Mouse (Mus musculus): ENCODE measurements around the gene Nsrp1. TPM values are rescaled to one million over a fixed set of nuclear protein-coding genes. Genes with fewer than 3 reads are reported as not detected.

The Nsrp1 gene
- polyA plus RNA-seq, 1 experiment = 20.5 TPM

DNA sequence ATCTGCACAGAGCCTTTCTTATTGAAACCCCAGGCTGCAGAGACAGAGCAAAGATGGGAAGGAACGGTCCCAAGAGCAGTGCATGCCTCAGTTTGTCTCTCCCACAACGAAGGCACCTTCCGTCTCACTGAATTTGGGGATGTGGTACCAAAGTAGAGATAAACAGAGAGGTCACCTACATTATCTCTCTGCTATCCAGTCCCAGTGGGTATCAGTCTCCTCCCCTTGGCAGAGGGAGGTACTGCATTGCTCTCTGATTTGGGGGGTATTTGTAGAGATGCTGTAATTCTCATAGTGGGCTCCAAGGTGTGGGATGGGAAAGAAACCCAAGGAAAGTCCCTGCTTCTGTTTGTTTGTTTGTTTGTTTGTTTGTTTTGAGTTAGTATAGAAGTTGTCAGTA, 51.7 kb downstream of the Nsrp1 start:
- H3K4me3 ChIP-seq (replicated peaks; ENCODE audit: control insufficient read depth, low read depth, low read length) = no peak overlapping the region
- WGBS = 72% methylated on average over 3 of the region's 3 CpGs
- H3K27ac ChIP-seq (ENCODE audit: control insufficient read depth, insufficient read depth, low read depth, low read length, poor library complexity) = no peak overlapping the region
- TF ChIP-seq POLR2A (IDR thresholded peaks at IDR 0.05; ENCODE audit: borderline replicate concordance, control insufficient read depth, low read depth, low read length) = no peak
- TF ChIP-seq CTCF (IDR thresholded peaks at IDR 0.05; ENCODE audit: control insufficient read depth, insufficient read depth, low read length) = no peak
- H3K4me1 ChIP-seq (ENCODE audit: control insufficient read depth, insufficient read depth, low read length) = no peaks in the 10 kb centered on the region

- Histone ChIP-seq H3K27ac (ENCODE audit: control insufficient read depth, insufficient read depth, low read depth, low read length, poor library complexity) (no peak overlapping the region), H3K4me3 (replicated peaks; ENCODE audit: control insufficient read depth, low read depth, low read length) (no peak overlapping the region), H3K4me1 (ENCODE audit: control insufficient read depth, insufficient read depth, low read length) (no peaks in the 10 kb centered on the region)
- WGBS = 84% methylated on average over 9 of the region's 9 CpGs
- no peak for TF ChIP-seq CTCF (IDR thresholded peaks at IDR 0.05; ENCODE audit: control insufficient read depth, insufficient read depth, low read length)
- TF ChIP-seq POLR2A (IDR thresholded peaks at IDR 0.05; ENCODE audit: borderline replicate concordance, control insufficient read depth, low read depth, low read length) = no peak
Measured at GRCm38 (mm10) chr11:77021749-77022396, 56.4 kb downstream of the Nsrp1 start.

DNA sequence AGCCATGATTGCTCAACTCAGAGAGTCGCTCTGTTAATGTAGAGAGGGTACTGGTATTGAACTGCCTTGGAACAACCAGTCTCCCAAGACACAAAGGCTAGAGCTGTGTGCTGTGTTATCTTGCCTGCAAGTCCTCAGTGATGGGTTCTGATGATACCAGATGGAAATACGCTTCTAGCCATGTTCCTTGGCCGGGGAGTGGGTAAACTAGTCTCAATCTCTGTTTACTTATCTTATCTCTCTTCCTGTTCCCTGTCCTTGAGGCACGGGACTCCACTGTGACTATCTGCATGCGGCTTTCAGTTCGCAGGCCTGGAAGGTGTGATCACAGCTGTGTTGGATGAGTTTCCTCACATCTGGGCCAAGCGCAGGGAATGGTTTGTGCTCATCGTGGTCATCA, 58.7 kb downstream of the Nsrp1 start:
- no peak overlapping the region for H3K4me3 ChIP-seq (replicated peaks; ENCODE audit: control insufficient read depth, low read depth, low read length)
- 43% methylated on average over 8 of the region's 8 CpGs for WGBS
- no peak overlapping the region for H3K27ac ChIP-seq (ENCODE audit: control insufficient read depth, insufficient read depth, low read depth, low read length, poor library complexity)
- no peaks in the 10 kb centered on the region for H3K4me1 ChIP-seq (ENCODE audit: control insufficient read depth, insufficient read depth, low read length)
- TF ChIP-seq CTCF (IDR thresholded peaks at IDR 0.05; ENCODE audit: control insufficient read depth, insufficient read depth, low read length) (no peak), POLR2A (IDR thresholded peaks at IDR 0.05; ENCODE audit: borderline replicate concordance, control insufficient read depth, low read depth, low read length) (no peak)

DNA sequence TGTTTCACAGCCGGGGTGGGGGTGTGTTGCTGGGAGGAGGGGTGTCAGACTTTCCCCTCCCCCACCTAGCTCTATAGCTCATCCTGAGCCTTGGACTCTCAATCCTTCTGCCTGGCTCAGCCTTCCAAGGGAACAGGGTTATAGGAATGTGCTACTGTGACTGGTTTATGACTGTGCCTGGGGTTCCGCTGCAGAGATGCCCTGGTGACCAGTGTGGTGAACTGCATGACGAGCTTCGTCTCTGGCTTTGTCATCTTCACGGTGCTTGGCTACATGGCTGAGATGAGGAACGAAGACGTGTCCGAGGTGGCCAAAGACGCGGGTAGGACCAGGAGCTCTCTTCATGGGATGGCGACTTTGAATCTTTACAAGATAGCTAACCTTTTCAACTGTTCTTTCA, 60.2 kb downstream of the Nsrp1 start:
- H3K4me3 ChIP-seq (replicated peaks; ENCODE audit: control insufficient read depth, low read depth, low read length) = no peak overlapping the region
- no peaks in the 10 kb centered on the region for H3K4me1 ChIP-seq (ENCODE audit: control insufficient read depth, insufficient read depth, low read length)
- TF ChIP-seq POLR2A (IDR thresholded peaks at IDR 0.05; ENCODE audit: borderline replicate concordance, control insufficient read depth, low read depth, low read length) (no peak), CTCF (IDR thresholded peaks at IDR 0.05; ENCODE audit: control insufficient read depth, insufficient read depth, low read length) (no peak)
- no peak overlapping the region for H3K27ac ChIP-seq (ENCODE audit: control insufficient read depth, insufficient read depth, low read depth, low read length, poor library complexity)
- WGBS = 66% methylated on average over 11 of the region's 11 CpGs

GRCm38 (mm10) chr11:77010762-77011475, 67.3 kb downstream of the Nsrp1 start:
- WGBS = 70% methylated on average over 10 of the region's 10 CpGs
- Histone ChIP-seq H3K4me3 (replicated peaks; ENCODE audit: control insufficient read depth, low read depth, low read length) (no peak overlapping the region), H3K27ac (ENCODE audit: control insufficient read depth, insufficient read depth, low read depth, low read length, poor library complexity) (no peak overlapping the region), H3K4me1 (ENCODE audit: control insufficient read depth, insufficient read depth, low read length) (no peaks in the 10 kb centered on the region)
- TF ChIP-seq CTCF (IDR thresholded peaks at IDR 0.05; ENCODE audit: control insufficient read depth, insufficient read depth, low read length) (no peak), POLR2A (IDR thresholded peaks at IDR 0.05; ENCODE audit: borderline replicate concordance, control insufficient read depth, low read depth, low read length) (no peak)

GRCm38 (mm10) chr11:77009069-77010025, 68.9 kb downstream of the Nsrp1 start:
- Histone ChIP-seq H3K4me3 (replicated peaks; ENCODE audit: control insufficient read depth, low read depth, low read length) (no peak overlapping the region), H3K4me1 (ENCODE audit: control insufficient read depth, insufficient read depth, low read length) (no peaks in the 10 kb centered on the region), H3K27ac (ENCODE audit: control insufficient read depth, insufficient read depth, low read depth, low read length, poor library complexity) (no peak overlapping the region)
- WGBS = 74% methylated on average over 16 of the region's 16 CpGs
- TF ChIP-seq POLR2A (IDR thresholded peaks at IDR 0.05; ENCODE audit: borderline replicate concordance, control insufficient read depth, low read depth, low read length) (no peak), CTCF (IDR thresholded peaks at IDR 0.05; ENCODE audit: control insufficient read depth, insufficient read depth, low read length) (no peak)

DNA sequence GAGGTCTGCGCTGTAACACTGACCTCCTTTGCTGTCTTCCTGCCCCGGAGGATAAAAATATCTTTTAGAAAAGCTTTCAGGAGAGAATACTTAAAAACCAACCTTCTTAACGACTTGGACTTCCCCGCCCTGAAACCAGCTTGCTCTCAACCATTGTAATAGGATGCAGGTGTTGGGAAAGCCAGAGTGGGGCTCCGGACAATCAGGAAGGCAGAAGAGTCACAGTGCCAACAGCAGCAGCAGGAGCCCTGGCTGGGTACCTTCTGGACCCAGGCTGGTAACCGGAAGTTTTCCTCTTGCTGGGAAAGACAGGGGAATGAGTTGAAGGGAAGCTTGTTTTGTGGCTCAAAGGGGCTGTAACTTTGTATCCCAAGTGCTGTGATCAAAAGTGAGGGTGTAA, 71.6 kb downstream of the Nsrp1 start:
- no peak for TF ChIP-seq CTCF (IDR thresholded peaks at IDR 0.05; ENCODE audit: control insufficient read depth, insufficient read depth, low read length)
- no peak for TF ChIP-seq POLR2A (IDR thresholded peaks at IDR 0.05; ENCODE audit: borderline replicate concordance, control insufficient read depth, low read depth, low read length)
- Histone ChIP-seq H3K27ac (ENCODE audit: control insufficient read depth, insufficient read depth, low read depth, low read length, poor library complexity) (no peak overlapping the region), H3K4me3 (replicated peaks; ENCODE audit: control insufficient read depth, low read depth, low read length) (no peak overlapping the region), H3K4me1 (ENCODE audit: control insufficient read depth, insufficient read depth, low read length) (no peaks in the 10 kb centered on the region)
- WGBS = 44% methylated on average over 6 of the region's 6 CpGs

DNA sequence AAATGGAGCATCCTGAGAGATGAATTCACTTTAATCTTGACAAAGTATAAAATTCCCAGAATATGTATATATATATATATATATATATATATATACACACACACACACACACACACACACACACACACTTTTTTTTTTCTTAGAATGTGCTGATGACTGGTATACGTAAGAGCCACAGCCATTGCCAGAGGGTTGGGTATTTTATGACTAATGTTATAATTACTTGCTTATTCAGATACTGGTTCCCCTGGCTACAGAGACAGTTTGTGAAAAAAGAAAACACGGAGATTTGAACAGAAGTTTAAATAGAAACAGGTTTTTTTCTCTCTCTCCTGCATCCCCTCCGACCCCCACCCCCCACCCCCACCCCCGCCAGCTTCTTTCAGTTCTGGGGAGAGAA, 72.4 kb downstream of the Nsrp1 start:
- no peaks in the 10 kb centered on the region for H3K4me1 ChIP-seq (ENCODE audit: control insufficient read depth, insufficient read depth, low read length)
- no peak overlapping the region for H3K4me3 ChIP-seq (replicated peaks; ENCODE audit: control insufficient read depth, low read depth, low read length)
- H3K27ac ChIP-seq (ENCODE audit: control insufficient read depth, insufficient read depth, low read depth, low read length, poor library complexity) = no peak overlapping the region
- no peak for TF ChIP-seq CTCF (IDR thresholded peaks at IDR 0.05; ENCODE audit: control insufficient read depth, insufficient read depth, low read length)
- no peak for TF ChIP-seq POLR2A (IDR thresholded peaks at IDR 0.05; ENCODE audit: borderline replicate concordance, control insufficient read depth, low read depth, low read length)
- 47% methylated on average over 4 of the region's 4 CpGs for WGBS

Data from bone marrow, adult 2 months (tissue).